Mouse (Mus musculus): Measurements from ENCODE around the gene Cd2. TPM values are rescaled to one million over a fixed set of nuclear protein-coding genes. Genes with fewer than 3 reads are reported as not detected.

Cd2 gene
- 51.3 and 58.4 TPM in 2 replicates for polyA plus RNA-seq (2012; ENCODE audit: low replicate concordance)

GRCm38 (mm10) chr3:101287911-101288311, at the start of gene Cd2:
TSS of gene Cd2 (minus strand) at chr3:101287939.

Other genes with a start within 250 kb of the Cd2 start
- gene Ptgfrn, start 177.7 kb downstream of the Cd2 start, polyA plus RNA-seq (2012; ENCODE audit: low replicate concordance): 0.43 and 1.0 TPM in 2 replicates
- gene Igsf3, start 89.1 kb upstream of the Cd2 start, polyA plus RNA-seq (2012; ENCODE audit: low replicate concordance): 3.0 and 13.5 TPM in 2 replicates

All from leukemia stem cell, adult 10-12 weeks (primary cell).